Mouse (Mus musculus) regulatory T cell (primary cell): Measurements from ENCODE around the gene Taar3.

Experiments used
- in situ Hi-C: fragments of 300-600 bp; cut with MboI, MseI; formaldehyde crosslinking; loops from one replicate; pipeline ENCODE4 v1.15.1; 2025; ENCODE audit warnings: high pct_unique_total_duplicates

Gene Taar3

DNA sequence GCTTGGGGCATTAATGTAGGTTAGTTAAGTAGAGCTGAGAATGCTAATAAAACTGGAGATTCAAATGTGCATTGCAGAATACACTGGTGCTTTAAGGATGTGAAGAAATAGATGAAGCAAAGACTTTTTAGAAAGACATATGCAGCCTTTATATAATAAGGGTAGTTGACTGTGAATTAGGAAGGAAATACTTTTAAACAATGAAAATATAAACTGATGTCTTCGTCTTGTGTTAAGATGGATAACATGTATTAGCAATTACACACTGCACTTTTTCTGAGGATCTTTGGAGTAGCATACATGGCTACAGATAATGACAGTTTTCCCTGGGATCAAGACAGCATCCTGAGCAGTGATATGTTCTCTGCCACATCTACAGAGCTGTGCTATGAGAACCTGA, 50.3 kb downstream of the Taar3 start, which contains the start of gene Taar7b:
TSS of gene Taar7b (plus strand) at position 301 of the 400 bp plus-strand sequence.
- in situ Hi-C loops = no loop called here
